Mouse (Mus musculus): ENCODE measurements around the gene Pkdrej. TPM values are rescaled to one million over a fixed set of nuclear protein-coding genes. Genes with fewer than 3 reads are reported as not detected.

Gene Pkdrej
- polyA plus RNA-seq, 1 experiment, result not detected

GRCm38 (mm10) chr15:85775001-85775400 is 46.5 kb downstream of the Pkdrej start:
- H3K4me3 ChIP-seq (replicated peaks), result no peak overlapping the region
- peaks cover 9% of the 10 kb centered on the region for H3K4me1 ChIP-seq
- H3K9me3 ChIP-seq, result no peaks in the 10 kb centered on the region
- H3K36me3 ChIP-seq (replicated peaks; ENCODE audit: low read length), result no peaks in the 10 kb centered on the region
- TF ChIP-seq GATA1 (IDR thresholded peaks at IDR 0.05; ENCODE audit: borderline replicate concordance, low read length) (no peak), FLI1 (IDR thresholded peaks at IDR 0.05; ENCODE audit: low read length) (no peak)
- peaks cover 50% of the 10 kb centered on the region for H3K27me3 ChIP-seq (replicated peaks)

- Histone ChIP-seq H3K36me3 (replicated peaks; ENCODE audit: low read length) (no peaks in the 10 kb centered on the region), H3K9me3 (no peaks in the 10 kb centered on the region), H3K4me1 (peaks cover 9% of the 10 kb centered on the region), H3K4me3 (replicated peaks) (no peak overlapping the region), H3K27me3 (replicated peaks) (peaks cover 51% of the 10 kb centered on the region)
- TF ChIP-seq FLI1 (IDR thresholded peaks at IDR 0.05; ENCODE audit: low read length), result no peak
- no peak for TF ChIP-seq GATA1 (IDR thresholded peaks at IDR 0.05; ENCODE audit: borderline replicate concordance, low read length)
Observed at GRCm38 (mm10) chr15:85774419-85774818, 47.1 kb downstream of the Pkdrej start.

- TF ChIP-seq GATA1 (IDR thresholded peaks at IDR 0.05; ENCODE audit: borderline replicate concordance, low read length) (no peak), FLI1 (IDR thresholded peaks at IDR 0.05; ENCODE audit: low read length) (no peak)
- no peak overlapping the region for H3K4me3 ChIP-seq (replicated peaks)
- peaks cover 9% of the 10 kb centered on the region for H3K4me1 ChIP-seq
- H3K27me3 ChIP-seq (replicated peaks), result peaks cover 60% of the 10 kb centered on the region
- H3K9me3 ChIP-seq, result no peaks in the 10 kb centered on the region
- no peaks in the 10 kb centered on the region for H3K36me3 ChIP-seq (replicated peaks; ENCODE audit: low read length)
Observed at GRCm38 (mm10) chr15:85772146-85772740, 49.3 kb downstream of the Pkdrej start.

GRCm38 (mm10) chr15:85771306-85772121 is 50.0 kb downstream of the Pkdrej start:
- no peaks in the 10 kb centered on the region for H3K36me3 ChIP-seq (replicated peaks; ENCODE audit: low read length)
- peaks cover 57% of the 10 kb centered on the region for H3K27me3 ChIP-seq (replicated peaks)
- TF ChIP-seq FLI1 (IDR thresholded peaks at IDR 0.05; ENCODE audit: low read length) (no peak), GATA1 (IDR thresholded peaks at IDR 0.05; ENCODE audit: borderline replicate concordance, low read length) (no peak)
- H3K9me3 ChIP-seq, result no peaks in the 10 kb centered on the region
- no peak overlapping the region for H3K4me3 ChIP-seq (replicated peaks)
- peaks cover 5% of the 10 kb centered on the region for H3K4me1 ChIP-seq

- Histone ChIP-seq H3K9me3 (0 out of 2 replicates have a peak, but pooled peaks cover under 1% of the 10 kb centered on the region), H3K36me3 (replicated peaks; ENCODE audit: low read length) (no peaks in the 10 kb centered on the region), H3K27me3 (replicated peaks) (peaks cover 49% of the 10 kb centered on the region), H3K4me3 (replicated peaks) (no peak overlapping the region), H3K4me1 (no peaks in the 10 kb centered on the region)
- no peak for TF ChIP-seq GATA1 (IDR thresholded peaks at IDR 0.05; ENCODE audit: borderline replicate concordance, low read length)
- no peak for TF ChIP-seq FLI1 (IDR thresholded peaks at IDR 0.05; ENCODE audit: low read length)
Observed at GRCm38 (mm10) chr15:85768991-85769390, 52.5 kb downstream of the Pkdrej start.

GRCm38 (mm10) chr15:85766677-85767076 is 54.9 kb downstream of the Pkdrej start:
- no peak overlapping the region for H3K4me3 ChIP-seq (replicated peaks)
- no peak for TF ChIP-seq FLI1 (IDR thresholded peaks at IDR 0.05; ENCODE audit: low read length)
- TF ChIP-seq GATA1 (IDR thresholded peaks at IDR 0.05; ENCODE audit: borderline replicate concordance, low read length), result no peak
- no peaks in the 10 kb centered on the region for H3K4me1 ChIP-seq
- H3K27me3 ChIP-seq (replicated peaks), result peaks cover 44% of the 10 kb centered on the region
- H3K9me3 ChIP-seq, result 0 out of 2 replicates have a peak, but pooled peaks cover 3% of the 10 kb centered on the region
- no peaks in the 10 kb centered on the region for H3K36me3 ChIP-seq (replicated peaks; ENCODE audit: low read length)

GRCm38 (mm10) chr15:85765022-85765421 is 56.5 kb downstream of the Pkdrej start:
- no peak for TF ChIP-seq FLI1 (IDR thresholded peaks at IDR 0.05; ENCODE audit: low read length)
- no peak for TF ChIP-seq GATA1 (IDR thresholded peaks at IDR 0.05; ENCODE audit: borderline replicate concordance, low read length)
- H3K9me3 ChIP-seq, result 0 out of 2 replicates have a peak, but pooled peaks cover 3% of the 10 kb centered on the region
- peaks cover 34% of the 10 kb centered on the region for H3K27me3 ChIP-seq (replicated peaks)
- no peaks in the 10 kb centered on the region for H3K36me3 ChIP-seq (replicated peaks; ENCODE audit: low read length)
- no peaks in the 10 kb centered on the region for H3K4me1 ChIP-seq
- H3K4me3 ChIP-seq (replicated peaks), result no peak overlapping the region

Other genes with a start within 250 kb of the Pkdrej start
- not detected in 2 replicates for gene Wnt7b, start 239.3 kb downstream of the Pkdrej start, polyA plus RNA-seq (2012; ENCODE audit: insufficient read depth, low replicate concordance)
- gene Ppara, start 86.8 kb downstream of the Pkdrej start, polyA plus RNA-seq (2012; ENCODE audit: insufficient read depth, low replicate concordance), result not detected in 2 replicates
- 3.1 and 16.3 TPM in 2 replicates for gene Cdpf1, start 10.0 kb downstream of the Pkdrej start, polyA plus RNA-seq (2012; ENCODE audit: insufficient read depth, low replicate concordance)
- gene Ttc38, start 10.6 kb upstream of the Pkdrej start, polyA plus RNA-seq (2012; ENCODE audit: insufficient read depth, low replicate concordance), result 0.94 and 1.5 TPM in 2 replicates
- 41.7 and 80.9 TPM in 2 replicates for gene Gtse1, start 38.0 kb upstream of the Pkdrej start, polyA plus RNA-seq (2012; ENCODE audit: insufficient read depth, low replicate concordance)
- gene Trmu, start 57.6 kb upstream of the Pkdrej start, polyA plus RNA-seq (2012; ENCODE audit: insufficient read depth, low replicate concordance), result 9.6 and 26.5 TPM in 2 replicates
- 0.02 and 2.1 TPM in 2 replicates for gene Celsr1, start 212.0 kb upstream of the Pkdrej start, polyA plus RNA-seq (2012; ENCODE audit: insufficient read depth, low replicate concordance)
- gene Gramd4, start 236.0 kb upstream of the Pkdrej start, polyA plus RNA-seq (2012; ENCODE audit: insufficient read depth, low replicate concordance), result 2.2 and 5.0 TPM in 2 replicates